Mouse (Mus musculus): ENCODE data around the gene Rnf146. TPM values are rescaled to one million over a fixed set of nuclear protein-coding genes. Genes with fewer than 3 reads are reported as not detected.
A peak's percentile ranks its signal among the peaks of the same experiment; 100 is the strongest.

The Rnf146 gene
- total and polyA plus RNA-seq, 2 experiments from 2014 or later: 45.2 to 62.6 TPM

DNA sequence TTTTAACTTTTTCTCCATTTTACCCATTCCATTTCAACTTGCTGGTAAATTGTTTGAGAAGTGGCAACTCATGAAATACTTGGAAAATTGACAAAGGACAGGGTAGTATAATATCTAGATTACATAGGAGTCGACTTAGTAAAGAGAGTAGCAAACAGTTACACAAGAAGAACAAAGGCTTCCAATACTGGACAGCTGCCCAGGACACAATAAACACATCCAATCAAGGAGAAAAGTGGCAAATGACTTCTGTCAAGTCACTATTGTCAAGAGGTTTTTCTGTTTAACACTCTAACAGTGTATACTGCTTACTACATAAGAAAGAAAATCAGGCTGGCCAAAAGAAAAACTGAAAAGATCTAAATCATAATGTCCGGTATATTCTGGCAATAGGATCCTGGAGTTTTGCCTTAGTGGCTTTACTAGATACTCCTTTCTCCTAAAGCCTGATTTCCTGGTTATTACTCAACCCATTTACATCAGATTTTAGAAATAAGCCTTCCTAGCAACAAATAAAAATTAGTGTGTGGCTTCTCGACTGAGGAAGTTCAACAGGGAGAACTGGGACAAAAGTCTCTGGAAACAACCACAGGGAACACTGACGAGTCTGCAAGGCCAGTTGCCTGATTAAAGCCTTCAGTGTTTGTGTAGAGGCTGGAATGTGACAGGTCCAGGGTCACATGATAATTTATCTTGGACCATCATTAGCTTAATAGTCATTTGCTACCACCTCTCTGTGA is 50.6 kb downstream of the Rnf146 start:
- no peaks in the 10 kb centered on the region for H3K9me3 ChIP-seq (ENCODE audit: low read length)
- H3K4me1 ChIP-seq (ENCODE audit: insufficient read depth, low read length): no peaks in the 10 kb centered on the region
- ATAC-seq (ENCODE audit: low FRiP score) (no peak), DNase-seq (ENCODE audit: low spot score) (no peak)
- no peak overlapping the region for H3K4me3 ChIP-seq (ENCODE audit: low read depth, low read length)
- H3K4me2 ChIP-seq (ENCODE audit: low read depth, low read length, poor library complexity, severe bottlenecking): peak overlapping the region; percentile 55
- no peak for TF ChIP-seq CTCF (IDR thresholded peaks at IDR 0.05)
- WGBS: 76% methylated on average over 4 of the region's 4 CpGs
- no peaks in the 10 kb centered on the region for H3K36me3 ChIP-seq (ENCODE audit: insufficient read depth, low read length)
- H3K27ac ChIP-seq (ENCODE audit: low read depth, low read length): no peak overlapping the region
- no peaks in the 10 kb centered on the region for H3K27me3 ChIP-seq (ENCODE audit: insufficient read depth, low read length)
- H3K9ac ChIP-seq (replicated peaks; ENCODE audit: low read length, poor library complexity, severe bottlenecking): no peak overlapping the region

DNA sequence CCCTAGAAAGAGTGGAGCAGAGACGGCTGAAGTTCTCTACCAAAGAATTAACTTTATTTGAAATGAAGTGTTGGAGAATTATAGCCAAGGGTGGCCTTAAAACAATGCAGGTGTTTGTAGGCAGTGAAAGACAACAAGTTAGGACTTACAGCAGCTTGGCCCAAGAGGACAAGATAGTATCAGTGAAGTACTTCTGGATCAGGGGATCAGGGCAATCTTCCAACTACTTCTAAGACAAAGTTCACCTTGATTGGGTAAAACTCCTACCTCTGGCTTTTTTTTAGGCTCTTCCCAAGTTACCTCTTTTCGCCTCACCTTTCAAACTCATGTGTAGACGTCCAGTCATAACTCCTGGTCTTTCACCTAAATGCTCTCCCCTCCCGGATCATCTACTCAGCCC is 60.0 kb downstream of the Rnf146 start:
- Histone ChIP-seq H3K9me3 (ENCODE audit: low read length) (no peaks in the 10 kb centered on the region), H3K27me3 (ENCODE audit: insufficient read depth, low read length) (no peaks in the 10 kb centered on the region), H3K4me2 (ENCODE audit: low read depth, low read length, poor library complexity, severe bottlenecking) (no peak overlapping the region), H3K27ac (ENCODE audit: low read depth, low read length) (no peak overlapping the region), H3K4me3 (ENCODE audit: low read depth, low read length) (no peak overlapping the region), H3K4me1 (ENCODE audit: insufficient read depth, low read length) (no peaks in the 10 kb centered on the region), H3K9ac (replicated peaks; ENCODE audit: low read length, poor library complexity, severe bottlenecking) (no peak overlapping the region), H3K36me3 (ENCODE audit: insufficient read depth, low read length) (no peaks in the 10 kb centered on the region)
- ATAC-seq (ENCODE audit: low FRiP score) (no peak), DNase-seq (ENCODE audit: low spot score) (no peak)
- TF ChIP-seq CTCF (IDR thresholded peaks at IDR 0.05): no peak
- WGBS: 99% methylated on average over 4 of the region's 4 CpGs

Other genes starting within 250 kb of the Rnf146 start
- 156 and 164 TPM in 2 replicates for gene Soga3, start 218.6 kb downstream of the Rnf146 start, total RNA-seq (2014; rRNA removed)
- 131 and 160 TPM in 2 replicates for gene Soga3, start 218.6 kb downstream of the Rnf146 start, polyA plus RNA-seq (2015; fragmentation: Nextera tagmentation; extraction: Ambion mirVana)
- gene Gm49353, start 163.5 kb downstream of the Rnf146 start, total RNA-seq (2014; rRNA removed): 14.9 and 20.6 TPM in 2 replicates
- 11.7 and 15.0 TPM in 2 replicates for gene Gm49353, start 163.5 kb downstream of the Rnf146 start, polyA plus RNA-seq (2015; fragmentation: Nextera tagmentation; extraction: Ambion mirVana)
- 74.9 and 87.2 TPM in 2 replicates for gene 9330159F19Rik, start 150.8 kb downstream of the Rnf146 start, total RNA-seq (2014; rRNA removed)
- gene 9330159F19Rik, start 150.8 kb downstream of the Rnf146 start, polyA plus RNA-seq (2015; fragmentation: Nextera tagmentation; extraction: Ambion mirVana): 17.9 and 21.3 TPM in 2 replicates
- gene Echdc1, start 49.3 kb downstream of the Rnf146 start, total RNA-seq (2014; rRNA removed): 11.4 and 15.3 TPM in 2 replicates
- gene Echdc1, start 49.3 kb downstream of the Rnf146 start, polyA plus RNA-seq (2015; fragmentation: Nextera tagmentation; extraction: Ambion mirVana): 26.2 and 28.6 TPM in 2 replicates
- 1.9 and 3.0 TPM in 2 replicates for gene Rspo3, start 173.4 kb upstream of the Rnf146 start, total RNA-seq (2014; rRNA removed)
- gene Rspo3, start 173.4 kb upstream of the Rnf146 start, polyA plus RNA-seq (2015; fragmentation: Nextera tagmentation; extraction: Ambion mirVana): 2.9 and 3.8 TPM in 2 replicates

Measured in midbrain, postnatal 0 days (tissue).